ENCODE assay signal across 19 mouse cellular contexts in the genomic region with DNA sequence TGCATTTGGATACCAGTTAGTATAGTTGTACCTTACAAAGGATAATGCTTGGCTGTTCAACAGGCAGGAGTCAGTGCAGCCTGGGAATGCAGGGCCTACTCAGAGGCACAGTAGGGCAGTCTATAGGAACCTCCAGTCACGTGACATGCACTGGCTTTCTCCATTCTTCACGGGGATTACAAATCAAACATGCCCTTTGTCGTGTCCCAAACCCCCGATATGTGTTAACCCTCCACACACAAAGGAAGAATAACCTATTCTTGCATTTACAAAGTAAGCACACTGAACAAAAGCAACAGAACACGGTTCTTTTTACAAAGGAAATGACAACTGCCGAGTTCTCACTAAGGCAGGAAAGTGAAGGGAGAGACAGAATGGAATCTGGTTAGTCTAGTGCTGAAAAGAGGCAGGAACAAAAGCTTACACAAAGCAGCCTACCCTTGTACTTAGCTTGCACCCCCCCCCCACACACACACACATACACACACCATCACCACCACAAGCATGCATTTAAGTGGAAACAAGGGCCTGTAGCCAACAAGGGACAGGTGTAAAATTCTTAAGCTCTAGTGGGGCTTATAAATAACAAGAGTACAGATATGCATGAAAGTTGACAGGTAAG.
A peak's percentile ranks its signal among the peaks of the same experiment; 100 is the strongest.
DNase-seq lines count a peak whose midpoint lies in the region; ATAC-seq lines count a peak whose summit lies in the region.
"Had no signal": no experiment of that assay in that cellular context is flagged by ENCODE, and none has a peak within 500 bp of the region (broad histone marks: within the 10 kb centered on the region; RNA-seq: fewer than 3 reads in every experiment).

No protein-coding gene starts in this region.

- no peak overlapping the region; the same call in 1 of the 2 replicates for H3K9ac ChIP-seq in heart, embryonic 13.5 days
- no peak overlapping the region for H3K9ac ChIP-seq in midbrain, embryonic 13.5 days (replicated peaks)
- H3K9ac ChIP-seq: embryonic facial prominence, embryonic 15.5 days; liver, embryonic 12.5 days; neural tube, embryonic 13.5 days had no signal

- no peak overlapping the region for H3K4me3 ChIP-seq in heart, embryonic 13.5 days
- no peak overlapping the region for H3K4me3 ChIP-seq in midbrain, embryonic 13.5 days (replicated peaks)
- H3K4me3 ChIP-seq: embryonic facial prominence, embryonic 15.5 days; heart, adult 2 months; layer of hippocampus, adult 2 months; liver, embryonic 12.5 days; neural tube, embryonic 13.5 days had no signal

- no peaks in the 10 kb centered on the region for H3K36me3 ChIP-seq in heart, embryonic 13.5 days
- no peaks in the 10 kb centered on the region for H3K36me3 ChIP-seq in midbrain, embryonic 13.5 days
- H3K36me3 ChIP-seq: embryonic facial prominence, embryonic 15.5 days; liver, embryonic 12.5 days; neural tube, embryonic 13.5 days had no signal

- no peak for DNase-seq in heart, adult 11 months
- peak; percentile 17 for DNase-seq in R1 (ENCODE audit: low read depth, low spot score)
- peak; percentile 36 for DNase-seq in embryo, embryonic 9.5 days (ENCODE audit: extremely low spot score)
- DNase-seq in gastrocnemius, postnatal 10 days, result no peak
- DNase-seq in left cerebral cortex, adult 9 months (ENCODE audit: low spot score in 2 of 2), result no peak
- DNase-seq: cerebellum, adult 2 months; heart, adult 2 months; kidney, adult 9 months; thymus, postnatal 25 days had no signal

- ATAC-seq in heart, embryonic 13.5 days (ENCODE audit: extremely low read depth, insufficient number of reproducible peaks, low FRiP score, low TSS enrichment), result no peak
- ATAC-seq in midbrain, embryonic 13.5 days, result peak; percentile 89
- no peak for ATAC-seq in frontal cortex, adult (ENCODE audit: low TSS enrichment)
- ATAC-seq: activated CD4-positive, CD25-positive, alpha-beta regulatory T cell, adult 4 months; hindbrain, embryonic 16.5 days; liver, embryonic 12.5 days had no signal

- peaks cover 24% of the 10 kb centered on the region for H3K4me1 ChIP-seq in heart, embryonic 13.5 days
- peaks cover 15% of the 10 kb centered on the region for H3K4me1 ChIP-seq in midbrain, embryonic 13.5 days (replicated peaks)
- H3K4me1 ChIP-seq: embryonic facial prominence, embryonic 15.5 days; liver, embryonic 12.5 days had no signal

- H3K9me3 ChIP-seq in heart, embryonic 13.5 days, result no peaks in the 10 kb centered on the region
- no peaks in the 10 kb centered on the region for H3K9me3 ChIP-seq in midbrain, embryonic 13.5 days
- H3K9me3 ChIP-seq: embryonic facial prominence, embryonic 15.5 days; liver, embryonic 12.5 days; neural tube, embryonic 13.5 days had no signal

- 0 out of 2 replicates have a peak overlapping the region, but pooled peaks have one; percentile 28 for H3K27ac ChIP-seq in heart, embryonic 13.5 days (replicated peaks)
- H3K27ac ChIP-seq in midbrain, embryonic 13.5 days, result no peak overlapping the region; the same call in 1 of the 2 replicates
- H3K27ac ChIP-seq: embryonic facial prominence, embryonic 15.5 days; heart, adult 2 months; layer of hippocampus, adult 2 months; liver, embryonic 12.5 days; macrophage; neural tube, embryonic 13.5 days had no signal

- H3K27me3 ChIP-seq in heart, embryonic 13.5 days (replicated peaks), result peaks cover 14% of the 10 kb centered on the region; the same call in 1 of the 2 replicates
- H3K27me3 ChIP-seq in midbrain, embryonic 13.5 days, result peaks cover 69% of the 10 kb centered on the region
- H3K27me3 ChIP-seq: embryonic facial prominence, embryonic 15.5 days; liver, embryonic 12.5 days; neural tube, embryonic 13.5 days had no signal

- 33% methylated on average over 6 of the region's 6 CpGs for WGBS in heart, embryonic 13.5 days
- 7% methylated on average over 6 of the region's 6 CpGs for WGBS in midbrain, embryonic 13.5 days

- H3K4me2 ChIP-seq in heart, embryonic 13.5 days, result peak overlapping the region; percentile 31
- no peak overlapping the region for H3K4me2 ChIP-seq in midbrain, embryonic 13.5 days (replicated peaks)
- H3K4me2 ChIP-seq: embryonic facial prominence, embryonic 15.5 days; liver, embryonic 12.5 days; neural tube, embryonic 13.5 days had no signal

Comparison
In these comparisons a context has a peak if more than half of its experiments do, and no peak if none do; other contexts are left out.
1. DNase-seq: peak in R1 (single experiment) and embryo, embryonic 9.5 days (single experiment); none in heart, adult 11 months (single experiment), gastrocnemius, postnatal 10 days (single experiment) and left cerebral cortex, adult 9 months (0 of 2).